Mouse (Mus musculus) 416B (cell line): ENCODE measurements at regions not wholly inside any gene's neighbourhood (a gene's known extent, or its start where the extent isn't known, plus 50 kb on each side); places are given as distances from the start of the nearest gene placed in this dataset.
A peak's percentile ranks its signal among the peaks of the same experiment; 100 is the strongest.
"Not testable (repeated sequence)": the region's sequence is repeated elsewhere in the genome, so short reads cannot be mapped to it uniquely, and the experiment has no call there.

Source experiments
- DNase-seq: peaks from one replicate; pipeline ENCODE4 v3.0.0; 2011; ENCODE audit warnings: low read depth

GRCm38 (mm10) chr12:17992572-17992971 lies 301.9 kb downstream of the Hpcal1 start:
- DNase-seq: not testable (repeated sequence)

GRCm38 (mm10) chr12:17993368-17993767 lies 302.7 kb downstream of the Hpcal1 start:
- peak; percentile 0 for DNase-seq
